Mouse (Mus musculus) left cerebral cortex, postnatal 25 days (tissue): ENCODE measurements around the gene Sez6l. TPM values are rescaled to one million over a fixed set of nuclear protein-coding genes. Genes with fewer than 3 reads are reported as not detected.
A peak's percentile ranks its signal among the peaks of the same experiment; 100 is the strongest.
"Not testable (repeated sequence)": the region's sequence is repeated elsewhere in the genome, so short reads cannot be mapped to it uniquely, and the experiment has no call there.

ENCODE experiments used
- DNase-seq, 2 experiments: peaks; one replicate each; pipeline ENCODE4 v3.0.0; 2022; ENCODE audit warnings: low spot score in 2 of 2, mixed read lengths in 1 of 2
- intact Hi-C: fragments of 180-260 bp; cut with DNase I; formaldehyde crosslinking; loops from one replicate; pipeline ENCODE4 v1.15.1; 2025
- total RNA-seq, 2 experiments: library from RNA; stranded (reverse); gene quantifications; 2 replicates each; pipeline ENCODE4 v1.2.3; 2021

Sez6l gene
- total RNA-seq, 2 experiments from 2014 or later, result 153 to 166 TPM

GRCm38 (mm10) chr5:112412781-112413180 is 164.2 kb downstream of the Sez6l start:
- DNase-seq, intact Hi-C loops: not testable (repeated sequence)

GRCm38 (mm10) chr5:112411514-112412335 is 165.3 kb downstream of the Sez6l start:
- DNase-seq, result peak; percentile 76 to 87
- intact Hi-C loops, result no loop called here

- intact Hi-C loops, result no loop called here
- DNase-seq, result peak in 1 of 2 experiments; percentile 61
These were observed 165.9 kb downstream of the Sez6l start for GRCm38 (mm10) chr5:112411072-112411471.

- intact Hi-C loops, result no loop called here
These were observed 167.7 kb downstream of the Sez6l start for GRCm38 (mm10) chr5:112409274-112409673.

GRCm38 (mm10) chr5:112406017-112406416 is 171.0 kb downstream of the Sez6l start:
- intact Hi-C loops, result no loop called here
- DNase-seq, result no peak

More at GRCm38 (mm10) chr5:112409274-112409673, 167.7 kb downstream of the Sez6l start:
- no peak for DNase-seq

- intact Hi-C loops, result no loop called here
These were observed 174.5 kb downstream of the Sez6l start for GRCm38 (mm10) chr5:112402437-112402836.

GRCm38 (mm10) chr5:112399284-112399683 is 177.7 kb downstream of the Sez6l start:
- DNase-seq, result no peak
- intact Hi-C loops, result no loop called here

More at GRCm38 (mm10) chr5:112402437-112402836, 174.5 kb downstream of the Sez6l start:
- DNase-seq, result no peak

GRCm38 (mm10) chr5:112396066-112396465 is 180.9 kb downstream of the Sez6l start:
- intact Hi-C loops, result no loop called here
- DNase-seq, result peak in 1 of 2 experiments; percentile 68

- intact Hi-C loops, result loop anchor here (1.0 to 2.0 kb wide), 2 partner anchors 32 to 51 kb away; no protein-coding TSS in a partner anchor
These were observed 182.1 kb downstream of the Sez6l start, which contains the start of gene Asphd2 for GRCm38 (mm10) chr5:112394779-112395443. Gene Asphd2 (minus strand): TSS chr5:112394866.

GRCm38 (mm10) chr5:112394415-112394763 is 182.6 kb downstream of the Sez6l start:
- intact Hi-C loops, result loop anchor here (1.0 to 2.0 kb wide), 2 partner anchors 32 to 50 kb away; no protein-coding TSS in a partner anchor
- DNase-seq, result peak in 1 of 2 experiments; percentile 38

More at GRCm38 (mm10) chr5:112394779-112395443, 182.1 kb downstream of the Sez6l start, which contains the start of gene Asphd2:
- DNase-seq, result peak; percentile 85 to 92

GRCm38 (mm10) chr5:112393741-112394414 is 183.1 kb downstream of the Sez6l start:
- intact Hi-C loops, result loop anchor here (1.0 to 2.0 kb wide), 2 partner anchors 33 to 50 kb away; no protein-coding TSS in a partner anchor
- DNase-seq, result no peak

- DNase-seq, result no peak
- intact Hi-C loops, result no loop called here
These were observed 185.2 kb downstream of the Sez6l start for GRCm38 (mm10) chr5:112391676-112392323.

GRCm38 (mm10) chr5:112391002-112391401 is 186.0 kb downstream of the Sez6l start:
- DNase-seq, result no peak
- intact Hi-C loops, result no loop called here

GRCm38 (mm10) chr5:112389352-112389751 is 187.6 kb downstream of the Sez6l start:
- intact Hi-C loops, result no loop called here
- peak in 1 of 2 experiments; percentile 61 for DNase-seq

- intact Hi-C loops, result no loop called here
- DNase-seq, result no peak
These were observed 191.0 kb downstream of the Sez6l start for GRCm38 (mm10) chr5:112385973-112386372.

GRCm38 (mm10) chr5:112384805-112385472 is 192.0 kb downstream of the Sez6l start:
- intact Hi-C loops, result no loop called here

GRCm38 (mm10) chr5:112382641-112383330 is 194.2 kb downstream of the Sez6l start:
- DNase-seq, result peak; percentile 60 to 78
- intact Hi-C loops, result no loop called here

More at GRCm38 (mm10) chr5:112384805-112385472, 192.0 kb downstream of the Sez6l start:
- DNase-seq, result no peak

GRCm38 (mm10) chr5:112382042-112382441 is 194.9 kb downstream of the Sez6l start:
- DNase-seq, result no peak
- intact Hi-C loops, result no loop called here
